ENCODE assay signal across 21 mouse cellular contexts in the genomic region with DNA sequence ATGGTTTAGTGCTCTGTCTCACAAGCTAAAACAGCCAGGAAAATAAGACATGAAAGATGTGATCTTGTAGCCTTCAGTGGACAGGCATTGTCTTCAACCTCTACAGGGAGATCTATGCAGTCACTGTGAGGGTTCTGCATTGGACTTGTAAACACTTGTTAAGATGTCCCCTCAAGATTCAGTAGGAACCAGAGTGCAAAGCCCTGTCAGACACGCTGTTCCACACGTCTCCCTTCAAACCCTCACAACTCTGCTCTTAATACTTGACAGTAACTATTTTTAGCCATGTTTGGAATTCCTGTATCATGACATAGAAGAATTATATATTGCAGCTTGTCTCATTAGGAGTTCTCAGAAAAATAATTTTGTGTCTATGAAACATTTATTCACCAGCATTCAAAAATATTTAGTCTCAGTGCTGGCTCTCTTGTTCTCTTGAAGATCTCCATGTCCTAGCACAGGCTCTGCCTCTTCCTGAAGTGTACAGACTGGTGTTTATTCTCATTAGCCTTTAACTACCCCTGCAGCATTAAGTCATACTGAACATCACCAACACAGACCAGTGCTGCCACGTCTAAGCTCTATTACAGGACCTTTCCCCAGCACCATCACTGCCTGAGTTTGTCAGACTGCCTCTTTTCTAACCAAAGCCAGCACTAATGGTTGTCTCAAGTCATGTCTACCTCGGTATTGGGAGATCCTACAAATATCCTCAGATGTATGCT. TPM values are rescaled to one million over a fixed set of nuclear protein-coding genes. Genes with fewer than 3 reads are reported as not detected.
DNase-seq lines count a peak whose midpoint lies in the region; ATAC-seq and TF ChIP-seq lines count a peak whose summit lies in the region.
"Had no signal": no experiment of that assay in that cellular context is flagged by ENCODE, and none has a peak within 500 bp of the region (broad histone marks: within the 10 kb centered on the region; RNA-seq: fewer than 3 reads in every experiment).

No protein-coding gene starts in this region.

- no peak overlapping the region for H3K4me3 ChIP-seq in heart, embryonic 10.5 days
- no peak overlapping the region for H3K4me3 ChIP-seq in lung, postnatal 0 days (ENCODE audit: low read depth, low read length)
- H3K4me3 ChIP-seq in heart, embryonic 14.5 days (ENCODE audit: control insufficient read depth in 1 of 2, insufficient read depth in 1 of 2, low read depth in 1 of 2, low read length in 2 of 2): no peak overlapping the region
- no peak overlapping the region for H3K4me3 ChIP-seq in stomach, embryonic 16.5 days (replicated peaks; ENCODE audit: low read length)
- H3K4me3 ChIP-seq: erythroblast, embryonic 14.5 days; hindbrain, embryonic 10.5 days; liver, embryonic 12.5 days; stomach, embryonic 15.5 days had no signal

- no peaks in the 10 kb centered on the region for H3K9me3 ChIP-seq in heart, embryonic 10.5 days
- no peaks in the 10 kb centered on the region for H3K9me3 ChIP-seq in lung, postnatal 0 days (ENCODE audit: low read length)
- H3K9me3 ChIP-seq in heart, embryonic 14.5 days (ENCODE audit: control insufficient read depth, low read length): no peaks in the 10 kb centered on the region
- 0 out of 2 replicates have a peak, but pooled peaks cover 4% of the 10 kb centered on the region for H3K9me3 ChIP-seq in stomach, embryonic 16.5 days (replicated peaks; ENCODE audit: control insufficient read depth, low read length)
- H3K9me3 ChIP-seq: hindbrain, embryonic 10.5 days; liver, embryonic 12.5 days; stomach, embryonic 15.5 days had no signal

- peaks cover 30% of the 10 kb centered on the region for H3K4me1 ChIP-seq in heart, embryonic 10.5 days
- no peaks in the 10 kb centered on the region for H3K4me1 ChIP-seq in lung, postnatal 0 days (ENCODE audit: insufficient read depth, low read depth, low read length)
- peaks cover 14 to 39% of the 10 kb centered on the region in 2 experiments for H3K4me1 ChIP-seq in heart, embryonic 14.5 days (ENCODE audit: control insufficient read depth in 2 of 2, insufficient read depth in 2 of 2, low read length in 2 of 2)
- H3K4me1 ChIP-seq in stomach, embryonic 16.5 days (ENCODE audit: control insufficient read depth, insufficient read depth, low read length): peaks cover 6% of the 10 kb centered on the region
- H3K4me1 ChIP-seq: hindbrain, embryonic 10.5 days had no signal

- H3K9ac ChIP-seq in lung, postnatal 0 days (replicated peaks; ENCODE audit: low read depth): no peak overlapping the region
- peak overlapping the region; percentile 69 for H3K9ac ChIP-seq in heart, embryonic 14.5 days (ENCODE audit: low read length)
- no peak overlapping the region for H3K9ac ChIP-seq in stomach, embryonic 16.5 days (ENCODE audit: low read length)
- H3K9ac ChIP-seq: liver, embryonic 12.5 days; stomach, embryonic 15.5 days had no signal

- H3K4me2 ChIP-seq in lung, postnatal 0 days (replicated peaks; ENCODE audit: low read depth, low read length): no peak overlapping the region
- peak overlapping the region; percentile 37 for H3K4me2 ChIP-seq in heart, embryonic 14.5 days (ENCODE audit: low read length)
- H3K4me2 ChIP-seq in stomach, embryonic 16.5 days (ENCODE audit: low read depth, low read length): no peak overlapping the region
- H3K4me2 ChIP-seq: liver, embryonic 12.5 days; stomach, embryonic 15.5 days had no signal

- 51% methylated on average over 4 of the region's 4 CpGs for WGBS in heart, embryonic 10.5 days
- WGBS in lung, postnatal 0 days: 35% methylated on average over 4 of the region's 4 CpGs
- WGBS in heart, embryonic 14.5 days: 26% methylated on average over 4 of the region's 4 CpGs
- WGBS in stomach, embryonic 16.5 days: 47% methylated on average over 4 of the region's 4 CpGs

- H3K27ac ChIP-seq in heart, embryonic 10.5 days: peak overlapping the region; percentile 87
- H3K27ac ChIP-seq in lung, postnatal 0 days (ENCODE audit: low read length): no peak overlapping the region
- peak overlapping the region; percentile 97 for H3K27ac ChIP-seq in heart, embryonic 14.5 days (replicated peaks in 1 of 2; ENCODE audit: control insufficient read depth in 1 of 2, insufficient read depth in 1 of 2, low read depth in 2 of 2, low read length in 2 of 2)
- H3K27ac ChIP-seq in stomach, embryonic 16.5 days (ENCODE audit: low read length): peak overlapping the region; percentile 6; the same call in 1 of the 2 replicates
- H3K27ac ChIP-seq: hindbrain, embryonic 10.5 days; liver, embryonic 12.5 days; stomach, embryonic 15.5 days had no signal

- peak; percentile 60 for DNase-seq in heart, embryonic 10.5 days (ENCODE audit: low spot score)
- no peak for DNase-seq in heart, postnatal 14 days
- DNase-seq in lung, postnatal 0 days (ENCODE audit: low spot score): peak; percentile 66
- no peak for DNase-seq in lung, postnatal 14 days
- DNase-seq in liver: no peak
- DNase-seq: cerebellum, adult 8-10 months; gastrocnemius, postnatal 25 days; kidney, adult 2 months; kidney, postnatal 14 days; left cerebral cortex, postnatal 4 days; lung, adult 2 months; midbrain, embryonic 14.5 days; retina, postnatal 1 day; thymus, postnatal 14 days had no signal

- peak; percentile 36 for TF ChIP-seq EP300 in lung, postnatal 0 days (IDR thresholded peaks at IDR 0.05)

- H3K27me3 ChIP-seq in heart, embryonic 10.5 days (ENCODE audit: insufficient read depth, poor library complexity, severe bottlenecking): no peaks in the 10 kb centered on the region
- no peaks in the 10 kb centered on the region for H3K27me3 ChIP-seq in lung, postnatal 0 days (replicated peaks; ENCODE audit: insufficient read depth, low read length)
- H3K27me3 ChIP-seq in heart, embryonic 14.5 days (ENCODE audit: control insufficient read depth, insufficient read depth, low read length): no peaks in the 10 kb centered on the region
- H3K27me3 ChIP-seq in stomach, embryonic 16.5 days (ENCODE audit: control insufficient read depth, insufficient read depth, low read length): no peaks in the 10 kb centered on the region
- H3K27me3 ChIP-seq: liver, embryonic 12.5 days; stomach, embryonic 15.5 days had no signal

- intact Hi-C loops in heart, postnatal 14 days (cut with DNase I): no loop called here

- H3K36me3 ChIP-seq in heart, embryonic 10.5 days: peaks cover 6% of the 10 kb centered on the region; the same call in 1 of the 2 replicates
- peaks cover under 1% of the 10 kb centered on the region; the same call in 1 of the 2 replicates for H3K36me3 ChIP-seq in lung, postnatal 0 days (ENCODE audit: insufficient read depth, low read length)
- peaks cover 2% of the 10 kb centered on the region; the same call in 1 of the 2 replicates for H3K36me3 ChIP-seq in heart, embryonic 14.5 days (ENCODE audit: control insufficient read depth, insufficient read depth, low read length)
- no peaks in the 10 kb centered on the region for H3K36me3 ChIP-seq in stomach, embryonic 16.5 days (ENCODE audit: control insufficient read depth, insufficient read depth, low read length)
- H3K36me3 ChIP-seq: liver, embryonic 12.5 days; stomach, embryonic 15.5 days had no signal

- no peak for TF ChIP-seq CTCF in lung, postnatal 0 days (IDR thresholded peaks at IDR 0.05)

- ATAC-seq in lung, postnatal 0 days: peak; percentile 73
- ATAC-seq in heart, embryonic 14.5 days (ENCODE audit: insufficient number of reproducible peaks, insufficient read depth, low FRiP score, low read depth): peak; percentile 69
- no peak for ATAC-seq in stomach, embryonic 16.5 days (ENCODE audit: insufficient read depth, low FRiP score)
- ATAC-seq: forebrain, embryonic 14.5 days; liver, embryonic 12.5 days had no signal

RNA-seq across cellular contexts. Expression of gene Ccdc141, which starts 12.0 kb away (rescaled TPM):
- polyA plus RNA-seq in heart, embryonic 10.5 days (2016; fragmentation: Nextera tagmentation; extraction: Ambion mirVana): 150 and 241 TPM in 2 replicates
- 100 to 1,000 TPM; 213 to 231 TPM for total RNA-seq in heart, postnatal 14 days (2021)
- polyA plus RNA-seq in lung, postnatal 0 days (2015; fragmentation: Nextera tagmentation; extraction: Ambion mirVana): 31.9 and 37.0 TPM in 2 replicates
- polyA plus RNA-seq in heart, embryonic 14.5 days (2014; fragmentation: Nextera tagmentation; extraction: Ambion mirVana): 189 and 213 TPM in 2 replicates
- polyA plus RNA-seq in stomach, embryonic 16.5 days (2015; fragmentation: Nextera tagmentation; extraction: Ambion mirVana): 12.1 and 12.9 TPM in 2 replicates

Comparison
In these comparisons a context has a peak if more than half of its experiments do, and no peak if none do; other contexts are left out.
1. DNase-seq: peak in heart, embryonic 10.5 days (single experiment) and lung, postnatal 0 days (single experiment); none in heart, postnatal 14 days (0 of 2), lung, postnatal 14 days (single experiment) and liver (single experiment).